Mouse (Mus musculus) neutrophil, adult 83 days (primary cell): Measurements from ENCODE around the gene Zfp266. TPM values are rescaled to one million over a fixed set of nuclear protein-coding genes. Genes with fewer than 3 reads are reported as not detected.

ENCODE experiments used
- total RNA-seq, 2 experiments: library from RNA; stranded (reverse); gene quantifications; one replicate each; pipeline ENCODE4 v1.2.4; 2023

Zfp266 gene
- total RNA-seq: 10 to 100 TPM; 15.9 to 16.2 TPM

GRCm38 (mm10) chr9:20521306-20521957, at the start of gene Zfp266:
Gene Zfp266, minus strand, starts transcription at chr9:20521417.

GRCm38 (mm10) chr9:20492527-20493233, 28.5 kb downstream of the Zfp266 start, which contains the start of gene Zfp426:
Gene Zfp426, minus strand, starts transcription at chr9:20492746.

GRCm38 (mm10) chr9:20459377-20460317, 61.6 kb downstream of the Zfp266 start, which contains the start of gene Zfp26:
Gene Zfp26, minus strand, starts transcription at chr9:20460162.

Other genes with a start within 250 kb of the Zfp266 start
- gene Olfr39, start 239.1 kb downstream of the Zfp266 start, total RNA-seq: not detected
- not detected for gene Olfr873, start 222.9 kb downstream of the Zfp266 start, total RNA-seq
- not detected for gene Olfr18, start 185.3 kb downstream of the Zfp266 start, total RNA-seq
- gene Zfp560, start 136.2 kb downstream of the Zfp266 start, total RNA-seq: 1 to 10 TPM; 1.2 to 2.4 TPM
- gene Zfp26, start 61.3 kb downstream of the Zfp266 start, total RNA-seq: 10 to 100 TPM; 17.7 to 19.7 TPM
- gene Zfp426, start 28.7 kb downstream of the Zfp266 start, total RNA-seq: 10 to 100 TPM; 14.0 to 17.5 TPM
- gene Zfp846, start 59.9 kb upstream of the Zfp266 start, total RNA-seq: 1 to 10 TPM; 1.7 to 3.2 TPM
- gene Ubl5, start 121.5 kb upstream of the Zfp266 start, total RNA-seq: 100 to 1,000 TPM; 321 to 327 TPM
- gene Fbxl12, start 123.3 kb upstream of the Zfp266 start, total RNA-seq: 10 to 100 TPM; 18.3 to 21.1 TPM
- 1 to 10 TPM; 7.9 to 8.7 TPM for gene Pin1, start 130.7 kb upstream of the Zfp266 start, total RNA-seq
- not detected for gene Olfm2, start 224.9 kb upstream of the Zfp266 start, total RNA-seq